Mouse (Mus musculus): ENCODE data around the gene Fam222a.

The Fam222a gene

DNA sequence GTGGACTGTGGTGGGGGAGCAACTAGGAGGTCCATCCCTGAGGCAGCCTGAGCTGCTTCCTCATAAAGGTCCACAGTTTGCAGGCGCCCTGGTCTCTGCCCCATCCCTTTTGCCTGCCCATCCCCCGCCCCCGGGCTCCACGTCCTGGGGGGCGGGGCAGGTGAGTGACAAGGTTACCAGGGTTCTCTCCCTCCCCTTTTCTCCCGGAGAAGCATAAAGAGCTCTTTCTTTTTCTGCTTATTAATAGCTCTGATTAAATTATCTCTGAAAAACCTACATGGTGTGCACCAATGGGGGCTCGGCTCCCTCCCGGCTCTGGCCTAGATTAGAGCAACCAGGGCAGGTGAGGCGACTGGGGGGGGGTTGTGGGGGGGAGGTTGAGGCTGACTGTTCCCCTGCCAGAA is 7.3 kb upstream of the Fam222a start:
- no peak for DNase-seq (ENCODE audit: low spot score)

GRCm38 (mm10) chr5:114560965-114561364 is 6.9 kb upstream of the Fam222a start:
- DNase-seq (ENCODE audit: low spot score): no peak

- DNase-seq (ENCODE audit: low spot score): no peak
These were observed 3.8 kb upstream of the Fam222a start for GRCm38 (mm10) chr5:114563994-114564393.

DNA sequence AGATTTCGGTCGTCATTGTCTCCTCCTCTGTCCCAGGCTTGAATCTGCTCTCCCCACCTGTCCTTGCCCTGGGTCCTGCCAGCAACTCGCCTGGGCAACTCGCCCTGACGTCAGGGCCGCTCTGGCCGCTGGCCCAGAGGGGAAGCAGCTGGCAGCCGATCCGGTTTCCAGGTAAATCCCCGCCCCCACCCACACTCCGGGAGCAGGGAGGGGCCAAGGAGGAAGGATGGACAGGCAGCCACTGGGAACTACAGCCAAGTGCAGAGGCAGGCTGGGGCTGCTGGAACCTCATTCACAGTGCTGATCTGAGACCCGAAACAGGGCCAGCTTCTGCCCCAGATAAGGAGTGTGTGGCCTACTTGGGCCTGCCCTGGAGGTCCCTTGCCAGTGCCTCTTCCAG is 2.5 kb upstream of the Fam222a start:
- DNase-seq (ENCODE audit: low spot score): peak; percentile 59

- DNase-seq (ENCODE audit: low spot score): no peak
These were observed 2.1 kb upstream of the Fam222a start for GRCm38 (mm10) chr5:114565751-114566150.

DNA sequence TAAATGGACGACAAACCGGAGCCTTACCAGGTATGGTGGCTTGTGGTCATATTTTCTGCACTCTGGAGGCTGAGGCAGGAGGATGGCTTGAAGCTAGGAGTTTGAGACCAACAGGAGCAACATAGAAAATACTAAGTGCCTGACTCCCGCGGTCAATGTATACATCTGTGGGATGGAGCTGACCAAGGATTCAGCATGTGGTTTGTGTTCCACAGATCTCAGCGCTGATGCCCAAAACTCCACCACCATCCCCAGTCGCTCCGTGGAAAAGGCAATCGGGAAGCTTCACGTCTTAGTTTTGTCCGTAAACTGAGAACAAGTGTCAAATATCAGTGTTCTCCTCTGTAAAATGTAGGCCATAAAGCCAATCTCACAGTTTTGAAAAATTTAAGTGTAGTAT is 1.4 kb upstream of the Fam222a start:
- no peak for DNase-seq (ENCODE audit: low spot score)

GRCm38 (mm10) chr5:114567075-114567517 is 720 bp upstream of the Fam222a start:
- DNase-seq (ENCODE audit: low spot score): peak; percentile 94

DNA sequence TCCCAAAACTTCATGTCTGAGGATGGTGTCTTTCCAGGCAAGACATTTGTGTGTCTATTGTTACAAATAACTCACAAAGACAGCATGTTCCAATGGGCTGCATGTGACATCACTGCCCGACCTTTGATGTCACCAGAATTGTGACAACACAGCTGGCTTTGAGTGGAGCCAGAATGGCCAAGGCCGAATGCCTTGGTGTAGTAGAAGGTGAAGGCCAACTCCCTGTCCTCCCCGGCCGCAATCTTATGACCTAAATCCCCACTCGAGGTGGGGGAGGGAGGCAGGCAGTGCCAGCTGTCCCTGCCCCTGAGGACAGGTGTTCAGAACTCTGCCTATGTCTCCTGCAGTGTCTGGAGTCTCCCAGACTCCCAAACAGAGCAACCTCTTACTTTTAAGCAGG is 1.0 kb downstream of the Fam222a start:
- DNase-seq (ENCODE audit: low spot score): no peak

GRCm38 (mm10) chr5:114569918-114570670 is 2.3 kb downstream of the Fam222a start:
- peak; percentile 35 for DNase-seq (ENCODE audit: low spot score)

DNA sequence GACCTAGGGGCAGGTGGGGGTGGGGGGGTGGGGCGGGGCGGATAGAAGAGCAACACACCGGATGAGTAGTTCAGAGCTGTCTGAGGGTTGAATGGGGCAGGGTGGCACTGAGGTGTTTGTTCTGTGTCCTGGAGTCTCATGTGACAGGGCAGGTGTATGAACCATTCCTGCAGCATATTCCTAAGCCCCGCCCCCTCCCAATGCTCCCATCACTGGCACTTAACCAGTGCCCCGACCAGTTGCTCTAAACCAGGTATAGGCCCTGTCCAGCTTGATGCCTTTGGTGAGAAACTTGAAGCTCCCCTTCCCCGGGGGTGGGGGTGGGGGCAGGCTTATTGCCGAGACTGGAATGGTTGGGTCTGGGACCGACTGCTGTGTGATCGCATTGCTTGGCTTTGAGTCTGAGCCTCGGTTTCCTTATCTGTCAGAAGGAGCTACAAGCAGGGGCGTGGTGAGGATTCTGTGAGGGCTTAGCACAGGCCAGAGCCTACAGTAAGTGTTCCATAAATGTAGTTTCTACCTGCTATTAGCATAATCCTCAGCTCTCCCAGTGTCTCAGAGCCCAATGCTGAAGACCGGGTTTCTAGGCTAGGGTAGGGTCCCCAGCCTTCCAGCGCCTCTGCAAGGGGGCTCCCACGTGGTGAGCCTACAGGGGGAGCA is 3.1 kb downstream of the Fam222a start:
- no peak for DNase-seq (ENCODE audit: low spot score)

DNA sequence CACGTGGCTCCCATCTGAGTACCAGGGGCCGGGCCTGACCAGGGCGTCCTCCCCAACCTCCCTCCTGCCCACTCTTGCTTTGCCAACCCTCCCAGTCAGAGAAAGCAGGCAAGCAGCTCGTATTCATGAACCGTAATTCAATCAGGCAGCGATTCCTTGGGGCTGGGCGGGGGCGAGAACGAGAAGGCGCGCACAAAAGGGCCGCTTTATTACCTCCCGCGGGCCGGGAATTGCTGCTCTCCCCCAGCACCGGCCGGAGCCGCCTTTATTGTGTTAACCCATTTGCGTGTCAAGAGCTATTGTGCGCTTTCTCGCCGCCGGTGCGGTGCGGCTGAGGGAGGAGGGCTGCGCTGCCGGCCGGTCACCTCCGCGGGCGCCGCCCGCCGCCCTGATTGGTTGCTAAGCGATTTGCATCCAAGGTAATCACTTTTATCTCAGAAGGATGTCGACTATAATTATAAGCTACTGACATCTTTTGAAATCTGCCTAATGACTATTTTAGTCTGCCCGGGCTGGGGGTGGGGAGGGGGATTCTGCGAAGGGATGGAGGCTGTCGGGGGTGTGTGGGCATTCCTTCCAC is 3.7 kb downstream of the Fam222a start:
- DNase-seq (ENCODE audit: low spot score): no peak

GRCm38 (mm10) chr5:114572997-114573396 is 5.2 kb downstream of the Fam222a start:
- no peak for DNase-seq (ENCODE audit: low spot score)

DNA sequence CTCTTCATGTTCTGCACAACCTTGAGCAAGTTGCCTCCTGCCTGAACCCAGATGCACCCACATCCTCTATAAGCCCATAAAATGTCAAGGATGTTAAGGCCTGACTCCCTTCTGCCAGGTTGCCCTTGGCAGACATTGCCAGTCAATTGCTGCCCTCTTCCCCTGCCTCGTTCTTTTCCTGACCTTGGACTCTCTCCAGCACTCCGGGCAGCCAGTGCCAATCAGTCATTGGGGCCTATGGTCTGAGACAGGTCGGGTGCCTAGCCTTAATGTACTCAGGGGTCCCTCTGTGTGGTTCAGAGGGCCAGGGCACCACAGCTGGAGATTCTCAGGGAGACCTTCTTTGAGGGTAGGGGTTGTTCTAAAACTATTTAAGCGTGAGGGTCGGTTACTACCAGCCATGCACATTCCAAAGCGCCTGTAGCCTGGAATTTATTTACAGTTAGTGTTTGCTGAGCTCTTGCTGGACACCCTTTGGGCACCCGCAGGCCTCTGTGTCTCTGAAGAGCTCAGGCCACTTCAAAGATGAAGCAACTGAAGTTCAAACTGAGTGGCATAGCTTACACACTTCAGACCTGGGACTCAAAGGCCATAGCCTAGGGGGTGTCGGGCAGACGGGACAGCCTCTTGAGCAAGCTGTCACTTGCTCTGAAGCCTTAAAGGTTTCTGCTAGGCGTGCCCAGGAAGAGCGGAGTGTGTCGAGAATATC is 6.3 kb downstream of the Fam222a start:
- no peak for DNase-seq (ENCODE audit: low spot score)

- no peak for DNase-seq (ENCODE audit: low spot score)
These were observed 7.2 kb downstream of the Fam222a start for GRCm38 (mm10) chr5:114575010-114575409.

DNA sequence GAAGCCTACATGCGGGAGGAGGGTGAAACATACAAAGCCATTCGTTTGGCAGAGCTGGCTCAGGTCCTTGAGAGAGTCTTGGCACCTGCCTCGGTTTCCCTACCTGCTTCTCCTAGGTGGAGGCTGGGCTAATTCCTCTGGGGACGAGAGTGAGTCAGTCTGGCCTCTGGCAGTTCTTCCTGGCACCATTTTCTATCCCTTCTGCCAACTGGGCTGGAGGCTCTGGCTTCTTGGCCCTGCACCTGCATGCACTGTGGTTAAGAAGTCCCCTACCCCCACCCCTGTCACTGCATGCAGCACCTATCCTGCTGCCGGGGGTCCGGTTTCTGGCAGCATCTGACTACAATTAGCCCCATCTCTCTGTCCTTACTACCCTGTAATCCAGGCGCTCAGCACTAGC is 7.7 kb downstream of the Fam222a start:
- DNase-seq (ENCODE audit: low spot score): no peak

GRCm38 (mm10) chr5:114575986-114576605 is 8.3 kb downstream of the Fam222a start:
- no peak for DNase-seq (ENCODE audit: low spot score)

- no peak for DNase-seq (ENCODE audit: low spot score)
These were observed 10.5 kb downstream of the Fam222a start for GRCm38 (mm10) chr5:114578361-114578760.

GRCm38 (mm10) chr5:114579714-114580357 is 12.0 kb downstream of the Fam222a start:
- DNase-seq (ENCODE audit: low spot score): no peak

DNA sequence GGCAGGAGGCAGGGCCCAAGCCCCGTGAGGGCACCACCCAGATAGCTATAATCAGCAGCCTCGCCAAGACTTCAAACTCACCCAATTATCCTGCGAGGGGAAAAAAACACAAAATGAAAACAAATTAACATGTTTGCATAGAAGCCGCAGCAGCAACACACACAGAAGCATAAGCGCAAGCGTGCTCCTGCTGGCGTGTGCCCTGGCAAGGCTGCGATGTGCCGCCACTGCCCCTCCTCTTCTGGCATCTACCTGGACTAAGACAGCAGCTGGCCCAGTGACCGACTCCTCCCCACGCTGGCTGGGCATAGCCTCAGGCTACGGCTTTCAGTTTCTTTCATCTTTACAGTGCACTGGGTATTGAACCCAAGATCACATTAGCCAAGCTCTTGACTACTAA is 13.7 kb downstream of the Fam222a start:
- no peak for DNase-seq (ENCODE audit: low spot score)

- DNase-seq (ENCODE audit: low spot score): no peak
These were observed 15.2 kb downstream of the Fam222a start for GRCm38 (mm10) chr5:114583046-114583445.

GRCm38 (mm10) chr5:114583490-114584175 is 15.8 kb downstream of the Fam222a start:
- DNase-seq (ENCODE audit: low spot score): no peak
